8 mouse cellular contexts compared by ENCODE assay signal in the genomic region with DNA sequence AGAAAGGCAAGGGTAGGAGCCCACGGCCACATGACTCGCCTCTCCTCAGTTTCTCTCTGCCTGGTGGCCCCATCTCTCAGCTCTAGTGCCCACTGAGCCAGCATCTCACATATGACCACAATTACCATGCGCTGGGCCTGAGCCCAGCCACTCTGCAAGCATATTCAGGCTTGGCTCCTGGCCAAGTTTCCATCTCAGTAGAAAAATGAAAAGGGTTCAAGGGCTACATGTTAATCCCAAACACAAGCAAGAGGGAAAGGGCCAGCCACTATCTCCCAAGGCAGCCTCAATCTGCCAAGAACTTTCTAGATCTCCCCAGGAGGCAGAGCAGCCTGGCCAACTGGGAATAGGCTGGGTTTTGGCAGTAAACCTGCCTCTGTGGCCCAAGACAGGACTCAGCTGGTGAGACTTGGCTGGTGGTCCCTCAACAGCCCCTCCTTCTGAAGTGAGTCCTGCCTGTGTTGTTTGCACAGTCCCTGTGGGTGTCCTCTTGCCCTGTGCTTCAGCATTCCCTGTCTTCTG.
A peak's percentile ranks its signal among the peaks of the same experiment; 100 is the strongest.
DNase-seq lines count a peak whose midpoint lies in the region; ATAC-seq lines count a peak whose summit lies in the region.

No protein-coding gene starts in this region.

- H3K4me1 ChIP-seq in heart, embryonic 11.5 days (ENCODE audit: control insufficient read depth, insufficient read depth, low read length) = peaks cover 29% of the 10 kb centered on the region
- peaks cover 33% of the 10 kb centered on the region for H3K4me1 ChIP-seq in kidney, embryonic 14.5 days (ENCODE audit: control insufficient read depth, insufficient read depth, low read length)
- peaks cover 39% of the 10 kb centered on the region for H3K4me1 ChIP-seq in stomach, embryonic 14.5 days (ENCODE audit: control insufficient read depth, insufficient read depth, low read length)

- 0 out of 2 replicates have a peak, but pooled peaks have one; percentile 23 for ATAC-seq in heart, embryonic 11.5 days (replicated peaks; ENCODE audit: insufficient number of reproducible peaks, low FRiP score, low TSS enrichment)
- ATAC-seq in kidney, embryonic 14.5 days (ENCODE audit: low FRiP score, low TSS enrichment) = peak; percentile 81
- peak; percentile 81 for ATAC-seq in stomach, embryonic 14.5 days (ENCODE audit: insufficient number of reproducible peaks, insufficient read depth, low FRiP score, low read depth)

- DNase-seq in urinary bladder, postnatal 14 days (ENCODE audit: low spot score) = peak; percentile 67
- no peak for DNase-seq in urinary bladder, adult 2 months (ENCODE audit: low spot score)
- DNase-seq in cerebellum, postnatal 14 days = peak; percentile 85 to 86
- DNase-seq in lung, postnatal 10 days = peak; percentile 81
- no peak for DNase-seq in spleen, adult 18-20 months

- H3K27ac ChIP-seq in heart, embryonic 11.5 days (ENCODE audit: low read depth, low read length) = peak overlapping the region; percentile 47
- H3K27ac ChIP-seq in kidney, embryonic 14.5 days (ENCODE audit: low read depth, low read length) = peak overlapping the region; percentile 88
- H3K27ac ChIP-seq in stomach, embryonic 14.5 days (ENCODE audit: low read length) = peak overlapping the region; percentile 89

- WGBS in heart, embryonic 11.5 days (ENCODE audit: insufficient replicate concordance) = 66% methylated on average over 3 of the region's 3 CpGs
- 66% methylated on average over 3 of the region's 3 CpGs for WGBS in kidney, embryonic 14.5 days
- 41% methylated on average over 3 of the region's 3 CpGs for WGBS in stomach, embryonic 14.5 days

- no peak overlapping the region for H3K4me2 ChIP-seq in heart, embryonic 11.5 days
- no peak overlapping the region for H3K4me2 ChIP-seq in kidney, embryonic 14.5 days (replicated peaks; ENCODE audit: low read depth, low read length)
- H3K4me2 ChIP-seq in stomach, embryonic 14.5 days (replicated peaks; ENCODE audit: low read depth, low read length) = no peak overlapping the region

- no peaks in the 10 kb centered on the region for H3K36me3 ChIP-seq in heart, embryonic 11.5 days (ENCODE audit: control insufficient read depth, insufficient read depth, low read length)
- no peaks in the 10 kb centered on the region for H3K36me3 ChIP-seq in kidney, embryonic 14.5 days (ENCODE audit: control insufficient read depth, insufficient read depth, low read length)
- H3K36me3 ChIP-seq in stomach, embryonic 14.5 days (ENCODE audit: control insufficient read depth, insufficient read depth, low read length) = no peaks in the 10 kb centered on the region

- H3K4me3 ChIP-seq in heart, embryonic 11.5 days (ENCODE audit: low read depth, low read length) = no peak overlapping the region
- H3K4me3 ChIP-seq in kidney, embryonic 14.5 days (ENCODE audit: low read length) = no peak overlapping the region
- H3K4me3 ChIP-seq in stomach, embryonic 14.5 days (ENCODE audit: low read depth, low read length) = no peak overlapping the region

- H3K9me3 ChIP-seq in heart, embryonic 11.5 days (replicated peaks; ENCODE audit: control insufficient read depth, low read length) = no peaks in the 10 kb centered on the region
- H3K9me3 ChIP-seq in kidney, embryonic 14.5 days (ENCODE audit: control insufficient read depth, low read length) = no peaks in the 10 kb centered on the region
- no peaks in the 10 kb centered on the region for H3K9me3 ChIP-seq in stomach, embryonic 14.5 days (ENCODE audit: control insufficient read depth, low read depth, low read length)

- no peaks in the 10 kb centered on the region for H3K27me3 ChIP-seq in heart, embryonic 11.5 days (ENCODE audit: control insufficient read depth, insufficient read depth, low read length)
- no peaks in the 10 kb centered on the region for H3K27me3 ChIP-seq in kidney, embryonic 14.5 days (ENCODE audit: control insufficient read depth, insufficient read depth, low read length)
- H3K27me3 ChIP-seq in stomach, embryonic 14.5 days (ENCODE audit: control insufficient read depth, insufficient read depth, low read length) = no peaks in the 10 kb centered on the region

- H3K9ac ChIP-seq in heart, embryonic 11.5 days (ENCODE audit: low read depth, low read length) = 0 out of 2 replicates have a peak overlapping the region, but pooled peaks have one; percentile 16
- H3K9ac ChIP-seq in kidney, embryonic 14.5 days (ENCODE audit: low read depth, low read length) = no peak overlapping the region
- no peak overlapping the region for H3K9ac ChIP-seq in stomach, embryonic 14.5 days (replicated peaks; ENCODE audit: low read depth, low read length)

Comparison
In these comparisons a context has a peak if more than half of its experiments do, and no peak if none do; other contexts are left out.
1. DNase-seq: peak in urinary bladder, postnatal 14 days (single experiment), cerebellum, postnatal 14 days (2 of 2) and lung, postnatal 10 days (single experiment); none in urinary bladder, adult 2 months (single experiment) and spleen, adult 18-20 months (0 of 2).
2. ATAC-seq: peak in every context shown above with its lines; median percentile 81 in kidney, embryonic 14.5 days; 81 in stomach, embryonic 14.5 days; 23 in heart, embryonic 11.5 days.
3. Peak in every context shown above with its lines, with median percentiles within 50 percentile points of each other: H3K27ac ChIP-seq.